Mouse (Mus musculus) thymus, postnatal 14 days (tissue): Measurements from ENCODE around the gene Dnm3.

Source experiments
- DNase-seq: peaks from one replicate; pipeline ENCODE4 v3.0.0; 2021

The Dnm3 gene

DNA sequence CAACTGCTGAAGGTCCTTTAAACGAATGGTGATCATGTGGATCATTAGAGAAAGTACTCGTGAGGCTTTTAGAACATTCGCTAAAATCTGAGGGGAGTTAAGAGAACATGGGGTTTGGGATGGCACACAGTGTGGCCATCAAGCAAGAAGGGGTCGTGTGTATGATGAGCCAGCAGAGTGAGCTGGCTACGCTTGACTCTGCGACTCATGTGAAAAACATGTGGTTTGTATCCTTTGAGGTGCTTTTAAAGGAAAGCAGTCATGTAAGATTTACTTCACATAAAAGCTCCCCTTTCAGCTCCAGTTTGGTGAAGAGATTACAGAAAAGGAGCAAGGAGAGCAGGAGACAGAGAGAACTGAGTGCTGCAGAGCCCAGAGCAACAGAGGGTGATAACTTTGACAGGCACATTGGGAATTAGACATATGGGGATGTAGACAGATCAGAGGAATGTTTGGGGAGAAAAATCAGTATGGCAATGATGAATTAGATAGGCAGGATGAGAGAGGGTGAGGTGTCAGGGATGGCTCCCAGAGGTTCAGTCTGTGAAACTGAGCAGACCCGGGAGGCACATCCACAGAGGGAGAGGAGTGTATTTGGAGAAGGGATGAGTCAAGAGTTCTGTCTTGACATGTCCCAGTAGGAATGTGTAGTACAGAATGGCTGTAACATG, 234.7 kb downstream of the Dnm3 start:
- DNase-seq, result no peak

DNA sequence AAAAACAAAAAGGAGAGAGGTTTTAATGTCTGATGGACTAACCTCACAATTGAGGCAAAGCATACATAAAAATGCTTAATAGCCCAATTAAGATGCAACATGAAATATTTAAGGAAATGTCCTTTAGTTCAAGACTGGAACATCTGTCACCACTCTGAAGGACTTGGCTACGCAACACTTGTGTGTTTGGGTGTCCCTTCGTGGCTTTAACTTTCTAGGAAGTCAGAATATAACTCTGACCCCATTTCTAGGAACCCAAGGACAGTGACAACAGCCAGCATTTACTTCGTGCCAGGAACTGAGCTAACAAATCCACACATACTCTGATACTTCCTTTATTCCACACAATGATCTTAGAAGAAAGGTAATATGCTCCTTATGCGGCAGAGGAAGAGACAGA, 237.1 kb downstream of the Dnm3 start:
- no peak for DNase-seq

DNA sequence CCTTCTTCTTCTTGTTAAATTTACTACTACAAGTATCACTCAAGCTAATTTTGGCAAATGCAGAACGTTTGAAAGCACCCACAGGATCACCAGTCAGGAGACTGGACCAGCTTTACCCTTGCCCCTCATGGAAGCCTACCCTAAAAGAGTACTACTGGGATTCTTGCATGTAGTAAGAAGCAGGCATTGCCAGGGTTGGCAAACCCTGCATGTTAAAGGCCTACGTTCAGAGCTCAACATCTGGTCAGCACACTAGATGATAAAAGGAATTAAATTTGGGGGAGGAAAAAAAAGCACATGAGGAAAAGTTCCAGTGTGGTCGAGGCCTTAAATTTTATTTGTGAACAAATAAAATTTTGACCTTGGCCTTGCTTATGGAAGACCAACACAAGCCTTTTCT, 239.2 kb downstream of the Dnm3 start:
- DNase-seq, result no peak

DNA sequence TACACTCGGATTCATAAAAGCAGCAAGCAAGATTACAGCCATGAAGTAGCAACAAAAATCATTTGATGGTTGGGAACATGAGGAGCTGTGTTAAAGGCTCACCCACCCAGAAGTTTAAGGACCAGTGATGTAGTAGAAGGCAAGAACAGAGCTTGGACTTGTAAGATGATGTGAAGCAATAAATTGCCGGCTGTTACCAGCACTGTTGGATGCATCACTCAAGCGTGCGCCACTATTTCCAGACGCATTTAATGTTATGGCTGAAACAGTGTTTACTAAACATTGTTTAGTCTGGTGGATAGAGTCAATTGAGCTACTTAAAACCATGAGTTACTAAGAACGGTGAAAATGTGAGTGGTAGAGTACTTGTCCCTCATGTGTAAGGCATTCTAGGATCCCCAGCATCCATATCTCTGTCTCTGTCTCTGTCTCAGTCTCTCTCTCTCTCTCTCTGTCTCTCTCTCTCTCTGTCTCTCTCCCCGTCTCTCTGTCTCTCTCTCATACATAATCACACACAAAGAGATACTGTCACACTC, 241.1 kb downstream of the Dnm3 start:
- DNase-seq, result no peak

DNA sequence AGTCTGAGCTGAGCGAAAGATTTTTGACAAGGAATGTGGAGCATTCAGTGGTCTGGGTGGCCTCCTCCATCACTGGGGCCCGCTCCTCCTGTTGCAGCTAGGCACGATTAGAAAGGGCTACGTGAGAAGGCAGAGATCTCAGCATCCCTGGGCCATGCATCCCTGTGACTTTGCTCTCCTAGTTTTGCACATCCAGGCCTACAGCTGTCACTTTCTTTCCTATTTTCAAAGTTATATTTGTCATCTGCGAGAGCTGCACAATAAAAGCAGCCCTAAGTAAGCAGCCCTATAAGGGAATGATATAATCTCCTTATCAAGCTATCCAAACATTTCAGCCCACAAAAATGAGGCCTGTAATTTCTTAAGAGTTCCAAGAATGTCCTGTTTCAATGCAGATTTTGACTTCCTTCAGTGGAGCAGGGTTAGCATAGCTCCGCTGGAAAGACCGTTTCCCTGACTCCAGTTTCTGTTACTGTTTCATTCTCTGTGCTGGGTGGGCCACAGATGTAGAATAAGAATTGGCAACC, 252.2 kb downstream of the Dnm3 start:
- no peak for DNase-seq

DNA sequence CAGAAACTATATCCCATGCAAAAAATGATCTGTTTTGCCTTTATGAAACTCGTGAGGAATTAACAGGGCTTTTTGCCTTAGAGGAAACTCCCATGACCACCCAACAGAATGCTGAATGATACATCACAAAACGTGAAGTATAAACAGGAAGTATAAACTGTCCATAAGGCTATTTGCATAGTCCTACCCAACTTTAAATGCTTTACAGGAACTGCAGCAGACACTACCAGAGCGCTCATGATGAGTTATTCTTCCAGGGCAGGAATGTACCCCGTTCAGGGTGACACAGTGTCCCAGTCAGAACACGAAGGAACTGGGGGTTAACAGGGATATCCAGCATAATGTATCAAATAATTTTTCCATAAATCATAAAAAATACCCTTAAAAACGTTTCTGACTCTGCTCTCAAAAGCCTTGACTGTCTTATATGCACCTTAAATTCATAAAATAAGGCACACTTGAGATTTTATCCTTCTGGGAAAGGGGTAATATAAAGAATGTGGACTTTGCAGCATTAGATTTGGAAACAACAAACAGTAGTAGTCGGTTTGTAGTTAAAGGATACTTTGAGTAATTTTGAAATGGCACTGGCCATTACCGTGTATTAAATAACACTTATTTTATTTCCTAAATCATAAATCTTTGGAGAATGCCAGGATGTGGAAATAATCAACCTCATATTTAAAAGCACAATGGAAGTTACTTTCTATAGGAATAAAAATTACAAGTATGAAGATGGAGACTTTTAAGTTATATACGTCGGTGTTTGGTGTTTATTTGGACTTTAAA, 252.8 kb downstream of the Dnm3 start:
- DNase-seq, result no peak

DNA sequence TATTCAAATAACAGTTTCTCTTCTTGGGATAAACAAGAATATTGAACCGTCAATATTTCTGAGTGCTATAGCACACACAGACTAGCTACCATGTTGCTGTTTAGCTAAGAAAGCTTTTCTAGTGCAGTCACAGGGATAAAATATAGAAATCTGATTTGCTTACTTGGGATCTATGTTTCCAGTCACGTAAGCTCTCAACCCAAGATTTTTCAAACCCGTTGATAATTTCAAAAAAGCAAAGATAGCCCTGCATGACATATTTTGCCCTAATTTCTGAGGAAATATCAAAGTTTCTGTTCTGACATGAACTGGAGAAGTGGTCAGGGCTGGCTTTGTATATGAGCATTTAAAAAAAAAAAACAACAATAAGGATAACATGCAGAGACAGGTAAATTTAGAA, 253.8 kb downstream of the Dnm3 start:
- no peak for DNase-seq

DNA sequence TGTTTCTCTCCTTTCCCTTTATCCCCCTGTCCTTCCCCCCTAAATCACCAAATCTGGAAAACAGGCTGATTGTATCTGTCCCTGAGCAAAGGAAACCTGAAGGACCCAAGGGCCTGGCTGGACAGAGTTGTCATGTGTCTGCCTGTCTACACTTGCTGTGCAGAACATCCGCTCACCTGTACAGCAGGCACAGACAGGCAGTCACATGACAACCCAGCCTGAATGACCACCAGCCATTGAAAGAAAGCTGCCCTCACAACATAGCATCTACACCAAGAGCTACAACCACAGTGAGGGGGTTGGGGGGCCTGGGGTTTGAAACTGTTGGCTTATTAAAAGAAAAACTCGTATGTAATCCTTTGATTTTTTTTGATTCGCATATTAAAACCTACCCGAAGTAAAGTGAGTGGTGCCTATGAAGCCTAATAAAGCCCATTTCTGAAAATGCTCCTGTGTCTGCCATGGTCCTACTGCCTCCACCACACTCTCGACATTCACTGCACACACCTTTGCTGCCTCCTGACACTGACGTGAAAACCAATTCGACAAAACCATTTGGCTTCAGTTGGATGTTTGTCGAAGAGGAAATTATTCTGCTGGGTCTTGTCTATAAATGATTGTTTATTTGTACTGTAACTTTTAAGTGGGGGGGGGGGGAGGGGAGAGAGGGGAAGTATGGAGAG, 254.4 kb downstream of the Dnm3 start:
- no peak for DNase-seq

DNA sequence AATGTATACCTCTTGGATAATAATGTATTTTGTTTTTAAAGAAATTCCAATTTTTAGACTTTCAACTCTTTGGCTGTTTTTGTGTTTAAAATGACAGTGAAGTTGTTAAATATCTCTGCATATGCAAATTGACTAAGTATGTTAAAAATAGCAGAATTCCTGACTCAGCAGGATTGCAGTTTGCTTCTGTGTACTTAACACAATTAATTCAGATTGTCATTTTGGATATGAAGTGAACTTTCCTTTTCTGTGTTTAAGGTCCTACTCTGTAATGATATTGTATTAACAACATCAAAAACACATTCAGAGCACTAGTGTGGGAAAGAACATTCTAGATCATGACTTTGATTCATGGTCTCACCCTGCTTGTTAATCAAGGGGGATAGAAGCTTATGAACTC, 255.5 kb downstream of the Dnm3 start:
- no peak for DNase-seq

DNA sequence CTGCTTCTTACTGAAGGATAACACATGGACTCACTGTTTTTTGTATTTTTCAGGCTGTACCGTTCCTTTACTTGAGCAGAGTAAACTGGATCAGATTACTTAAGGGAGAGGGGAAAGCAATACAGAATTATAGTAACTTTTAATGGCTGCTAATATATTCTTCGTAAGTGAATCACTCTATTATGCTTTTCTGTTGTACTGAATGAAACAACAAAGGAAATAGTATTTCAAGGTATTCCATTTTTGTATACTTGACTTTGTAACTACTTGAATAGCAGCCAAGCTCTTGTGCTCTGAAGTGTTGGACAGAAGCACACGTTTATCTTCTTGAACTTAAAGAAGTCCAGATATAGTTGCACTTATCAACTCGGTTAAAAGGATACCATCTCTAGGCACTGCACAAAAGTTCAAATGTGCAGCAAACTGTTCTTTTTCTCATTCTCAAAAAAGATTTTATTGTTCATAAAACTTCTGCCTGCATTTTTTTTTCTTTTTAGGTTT, 256.0 kb downstream of the Dnm3 start:
- DNase-seq, result no peak

DNA sequence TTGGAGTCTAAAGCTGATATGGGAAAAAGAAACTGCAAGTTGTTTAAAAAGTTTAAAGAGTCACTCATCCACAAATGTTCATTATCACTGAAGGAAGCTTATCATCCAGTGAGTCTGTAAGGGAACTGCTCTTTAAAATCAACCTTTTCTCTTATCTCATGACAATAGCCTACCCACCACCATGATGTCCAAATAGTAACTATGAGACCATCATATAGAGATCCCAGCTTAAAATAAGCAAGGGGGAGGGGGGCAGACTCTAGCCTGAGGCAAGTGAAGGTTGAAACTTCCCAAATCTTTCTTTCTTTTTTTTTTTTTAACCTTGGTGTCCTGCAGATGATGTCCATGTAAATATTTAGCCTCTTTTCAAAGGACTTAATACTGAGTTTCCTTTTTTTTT, 256.9 kb downstream of the Dnm3 start:
- no peak for DNase-seq

DNA sequence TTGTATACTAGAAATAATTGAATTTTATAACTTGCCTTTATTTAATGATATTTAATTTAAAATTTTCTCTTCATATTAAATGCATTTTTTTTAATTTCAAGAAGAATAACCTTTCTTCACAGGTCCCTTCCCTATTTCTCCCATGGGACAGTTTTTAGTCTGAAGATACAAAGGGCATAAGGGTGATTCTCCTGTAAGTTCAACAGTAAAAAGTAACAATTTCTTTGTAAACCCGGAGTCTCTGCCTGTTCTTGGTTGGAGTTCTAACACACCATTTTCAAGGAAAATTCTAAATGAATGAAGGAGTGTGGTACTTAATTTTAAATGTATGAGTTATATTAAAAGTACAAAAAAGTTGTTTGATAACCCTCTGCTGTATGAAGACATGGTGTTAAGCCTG, 258.1 kb downstream of the Dnm3 start:
- no peak for DNase-seq

DNA sequence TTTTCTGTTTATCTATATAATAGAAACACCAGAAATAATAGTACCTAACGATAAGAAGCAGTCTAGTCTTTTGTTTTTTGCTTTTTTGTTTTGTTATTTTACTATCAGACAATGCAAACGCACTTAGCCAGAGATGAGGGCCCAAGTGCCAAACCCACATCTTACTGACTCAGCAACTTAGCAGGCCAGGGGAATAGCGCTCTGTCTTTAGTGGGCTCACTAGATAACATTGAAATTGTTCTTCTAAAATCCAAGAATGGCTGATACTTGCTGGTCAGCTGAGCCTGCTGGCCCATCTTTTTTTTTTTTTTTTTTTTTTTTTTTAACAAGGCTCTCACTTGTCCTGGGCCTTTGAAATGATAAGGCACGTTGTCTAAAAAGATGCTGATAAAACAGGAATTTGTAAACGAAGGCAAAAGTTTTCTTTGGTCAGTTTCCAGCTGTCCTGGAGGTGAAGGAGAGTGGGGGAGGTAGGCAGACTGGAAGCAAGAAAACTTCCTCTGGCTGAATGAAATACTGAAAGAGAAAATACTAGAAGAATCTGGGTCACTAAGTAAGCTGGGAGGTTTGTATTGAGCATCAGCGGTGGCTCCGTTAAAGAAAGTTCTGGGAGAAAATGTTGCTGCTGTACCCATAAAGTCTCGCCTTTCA, 259.2 kb downstream of the Dnm3 start:
- DNase-seq, result no peak

DNA sequence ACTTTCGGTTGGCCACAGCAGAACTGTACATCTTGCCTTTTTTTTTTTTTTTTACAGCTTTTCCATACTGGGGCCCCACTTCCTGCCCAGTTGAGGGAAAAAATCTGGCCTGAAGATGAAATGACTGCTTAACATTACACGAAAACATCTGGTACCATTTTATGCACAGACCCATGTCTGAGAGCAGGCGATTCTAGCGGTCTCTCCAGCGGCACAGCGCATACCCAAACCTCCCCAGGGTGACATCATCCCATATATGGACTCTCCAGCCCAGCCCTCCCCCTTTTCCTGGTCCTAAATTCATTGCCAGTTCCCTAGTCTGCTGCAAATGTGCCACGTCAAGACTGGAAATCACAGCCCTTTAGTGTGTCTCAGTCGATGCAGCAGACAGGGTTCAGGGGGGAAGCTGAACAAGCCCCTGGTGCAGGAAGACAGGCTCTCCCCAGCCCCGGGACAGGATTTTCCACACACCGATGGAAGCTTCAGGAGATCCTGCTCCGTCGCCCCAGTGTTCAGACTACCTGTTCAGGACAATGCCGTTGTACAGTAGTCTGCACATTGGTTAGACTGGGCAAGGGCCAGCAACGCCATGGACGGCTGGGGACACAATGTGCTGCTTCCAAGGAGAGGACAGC, 260.4 kb downstream of the Dnm3 start:
- DNase-seq, result no peak

DNA sequence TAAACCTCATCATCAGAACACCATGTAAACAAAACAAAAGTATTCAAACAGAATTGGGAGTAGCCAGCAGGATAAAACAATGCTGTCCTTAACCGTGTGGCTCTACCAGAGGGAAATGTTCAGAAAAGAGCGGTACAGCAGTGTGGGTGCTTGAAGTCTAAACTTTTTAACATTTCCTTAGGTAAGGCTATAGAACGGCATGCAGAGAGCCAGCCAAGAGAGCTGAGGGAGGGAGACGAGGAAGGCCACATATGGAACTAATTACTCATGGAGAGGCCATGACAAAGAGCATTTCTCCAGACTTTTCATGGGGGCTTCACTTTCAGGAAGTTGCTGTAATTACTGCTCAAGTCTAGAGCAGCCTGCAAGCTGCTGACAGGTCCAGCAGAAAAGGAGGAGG, 261.2 kb downstream of the Dnm3 start:
- DNase-seq, result no peak

DNA sequence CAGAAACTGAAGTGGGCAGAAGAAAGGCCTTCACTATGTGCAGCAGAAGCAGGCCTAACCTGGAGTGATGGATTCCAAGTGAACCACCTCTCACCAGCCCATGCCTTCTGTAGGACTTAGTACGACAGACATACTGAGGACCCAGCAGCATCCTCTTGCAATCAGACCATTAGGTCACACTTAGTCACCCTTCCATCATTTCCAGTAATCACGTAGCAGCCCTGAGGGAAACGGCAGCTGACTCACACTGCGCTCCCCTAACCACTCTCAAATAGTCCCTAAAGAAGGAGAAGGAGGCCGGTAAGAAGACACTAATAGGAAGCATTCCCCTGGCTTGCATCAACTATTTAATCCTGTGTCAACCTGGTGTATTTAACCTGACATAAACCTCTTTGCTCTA, 262.1 kb downstream of the Dnm3 start:
- DNase-seq, result no peak

DNA sequence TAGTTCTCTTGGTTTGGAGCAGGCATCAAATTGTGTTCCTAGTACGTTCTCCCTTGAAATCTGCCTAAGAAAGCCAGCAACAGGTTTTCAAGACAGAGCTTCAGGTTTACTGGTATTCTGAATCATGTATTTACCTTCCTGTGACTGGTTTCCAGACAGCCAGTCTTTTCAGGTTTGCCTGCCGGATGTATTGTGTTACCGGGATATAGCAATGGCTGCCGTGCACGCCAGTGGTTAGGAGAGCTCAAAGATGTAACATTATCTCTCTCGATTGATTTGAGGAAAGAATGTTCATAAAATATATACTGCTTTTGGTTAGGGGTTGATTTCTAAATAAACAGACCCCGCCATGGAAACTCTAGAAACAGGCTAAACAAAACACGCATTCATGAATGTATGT, 264.8 kb downstream of the Dnm3 start:
- no peak for DNase-seq

DNA sequence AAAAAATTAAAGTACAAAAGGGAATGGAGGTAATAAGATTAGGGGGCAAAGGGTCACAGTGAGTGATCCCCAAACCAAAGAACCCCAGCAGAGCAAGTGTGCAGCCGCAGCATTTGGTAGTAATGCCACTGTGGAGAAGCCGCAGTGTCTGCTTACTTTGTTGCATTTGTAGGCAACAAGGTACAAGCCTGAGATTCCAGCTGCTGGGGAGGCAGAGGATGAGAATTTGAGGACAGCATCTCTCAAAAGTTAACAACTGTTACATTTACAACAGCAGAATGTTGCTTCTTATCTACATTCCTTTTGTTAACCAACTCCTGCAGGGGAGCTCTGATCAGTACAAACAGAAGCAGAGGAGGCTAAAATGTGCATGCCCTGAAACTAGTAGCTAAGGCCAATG, 267.3 kb downstream of the Dnm3 start:
- DNase-seq, result no peak

DNA sequence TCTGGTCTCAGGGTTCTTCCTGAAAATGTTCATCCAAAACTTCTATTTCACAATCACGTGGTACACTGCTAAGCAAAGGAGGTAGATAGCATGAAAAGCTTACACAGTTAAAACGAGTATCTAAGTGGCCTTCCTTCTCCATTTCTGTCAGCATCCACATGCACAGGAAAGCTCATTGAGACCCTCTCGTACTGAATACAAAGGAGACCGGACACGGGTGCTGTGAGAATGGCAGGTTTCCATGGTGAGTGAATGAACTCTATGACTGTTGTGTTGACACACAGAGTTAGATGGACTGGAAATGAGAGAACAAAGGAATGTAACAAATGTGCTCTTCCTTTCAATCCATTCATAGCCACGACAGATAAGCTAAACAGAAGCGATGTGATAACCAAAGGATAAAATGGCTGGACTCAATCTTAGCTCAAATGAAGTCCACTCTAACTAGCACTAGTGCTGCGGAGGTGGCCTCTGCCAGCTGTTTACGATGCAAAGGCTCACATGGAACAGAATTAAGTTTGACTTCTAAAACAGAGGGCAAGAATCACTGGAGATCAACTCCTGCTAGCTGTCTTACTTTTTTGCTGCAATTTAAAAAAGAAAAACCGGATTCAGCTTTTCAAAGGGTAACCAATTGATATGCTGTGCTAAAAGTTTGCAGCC, 268.2 kb downstream of the Dnm3 start:
- no peak for DNase-seq

DNA sequence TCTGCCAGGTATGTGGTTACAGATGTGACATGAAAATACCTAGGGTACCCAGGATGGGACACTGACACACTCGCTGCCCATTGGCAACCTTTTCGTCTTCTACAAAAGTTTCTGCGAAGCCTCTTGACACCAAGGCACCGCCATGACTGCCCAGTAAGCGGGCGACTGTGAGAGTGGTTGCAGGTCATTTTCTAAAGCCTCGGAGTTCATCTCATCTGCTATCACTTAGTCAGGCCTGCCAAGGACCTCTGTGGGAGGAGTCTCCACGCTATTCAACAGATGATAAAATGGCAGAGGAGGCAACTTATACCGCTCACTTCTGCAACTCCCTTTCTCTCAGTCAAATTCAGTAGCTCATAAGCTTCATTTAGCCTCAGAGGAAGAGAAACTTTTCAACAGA, 268.8 kb downstream of the Dnm3 start:
- DNase-seq, result no peak

DNA sequence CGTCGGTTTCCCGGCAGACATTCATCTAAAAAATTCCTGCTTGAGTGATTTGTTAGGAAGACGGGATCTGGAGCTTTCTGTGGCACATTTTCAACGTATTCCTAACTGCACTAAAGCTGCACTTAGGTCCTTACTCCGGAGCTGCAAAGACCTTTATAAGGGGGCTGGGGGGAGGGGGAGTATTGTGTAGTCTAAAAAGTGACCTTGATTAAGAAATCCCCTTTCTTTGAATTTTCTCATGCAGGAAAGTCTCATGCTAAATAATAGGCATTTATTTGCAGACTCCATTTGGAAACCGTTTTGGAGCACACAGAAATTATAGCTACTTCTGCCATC, 270.2 kb downstream of the Dnm3 start:
- no peak for DNase-seq
